Mouse (Mus musculus) megakaryocyte-erythroid progenitor cell, adult 5-6 weeks (primary cell): ENCODE measurements around the gene Prune1. TPM values are rescaled to one million over a fixed set of nuclear protein-coding genes. Genes with fewer than 3 reads are reported as not detected.

Experiments used
- ATAC-seq: replicated peaks from 2 replicates; pipeline ENCODE4 v1.8.0; 2016; ENCODE audit warnings: mild to moderate bottlenecking, inconsistent platforms; ENCODE audit not compliant: severe bottlenecking, poor library complexity, low FRiP score, low TSS enrichment
- total RNA-seq, 2 experiments: library from RNA; stranded (forward) in 1 of 2; stranded (reverse) in 1 of 2; fragments of 200-1000, 215-1000 nt in 1 of 2; fragments of >200 nt in 1 of 2; fragmentation: Nextera tagmentation in 1 of 2; gene quantifications; 2 replicates each; pipeline ENCODE4 v1.2.3; 2014 to 2017

The Prune1 gene
- total RNA-seq, 2 experiments from 2014 or later, result 10.1 to 20.2 TPM

DNA sequence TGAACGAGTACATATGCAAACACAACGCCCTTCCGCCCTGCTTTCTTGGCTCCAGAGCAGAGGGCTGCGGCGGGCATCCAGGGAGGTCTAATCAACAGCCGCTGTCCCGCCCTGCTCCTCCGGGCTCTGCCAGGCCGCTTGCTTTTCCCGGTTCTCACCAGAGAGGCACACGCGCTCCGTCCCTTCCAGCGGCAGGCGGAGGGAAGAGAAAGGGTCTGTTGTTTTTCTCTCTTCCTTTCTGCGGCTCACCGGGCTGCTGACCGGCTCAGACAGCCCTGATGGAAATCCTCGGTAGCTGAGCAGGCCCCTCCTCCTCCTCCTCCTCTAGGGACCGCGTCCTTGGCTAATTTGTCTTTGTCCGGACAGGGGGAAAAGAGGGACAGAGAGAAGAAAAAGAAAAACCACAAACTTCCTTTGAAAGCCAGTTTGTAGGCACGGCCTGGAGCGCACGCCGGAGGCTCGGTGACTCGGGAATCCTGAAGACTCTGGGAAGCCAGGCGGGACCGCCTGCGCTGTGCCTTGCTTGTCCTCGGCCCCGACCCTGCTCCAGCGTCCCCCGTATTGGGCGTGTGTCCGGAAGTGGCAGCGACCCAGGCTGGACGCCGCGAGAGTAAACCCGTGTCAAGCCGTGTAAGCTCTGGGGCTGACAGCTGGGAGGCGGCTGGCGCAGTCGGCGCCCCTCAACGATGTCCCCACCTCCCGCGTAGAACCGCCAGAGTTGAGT, 1.2 kb upstream of the Prune1 start:
- peak; percentile 56 for ATAC-seq

DNA sequence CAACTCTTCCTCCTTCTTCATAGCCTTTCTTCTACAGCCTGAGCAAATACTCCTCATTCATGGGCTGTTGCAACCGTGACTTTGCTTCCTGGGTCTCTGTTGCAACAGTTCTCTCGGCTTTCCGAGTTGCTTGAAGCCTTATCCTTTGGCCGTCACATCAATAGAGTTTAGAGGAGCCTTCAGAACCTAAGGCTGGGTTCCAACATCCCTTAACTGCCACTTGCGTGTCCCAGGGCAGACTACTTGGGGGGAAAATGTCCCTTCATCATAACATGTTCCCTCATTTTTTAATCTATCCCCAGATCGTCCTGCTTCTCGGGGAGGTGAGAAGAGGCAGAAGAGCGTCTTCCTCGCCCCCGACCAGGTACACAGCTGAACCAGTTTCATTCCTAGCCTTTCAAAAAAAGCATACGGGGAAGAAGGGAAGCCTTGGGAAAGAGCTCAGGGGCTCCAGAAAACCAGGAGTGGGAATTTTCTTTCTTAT, 547 bp upstream of the Prune1 start:
- peak; percentile 7; the same call in 1 of the 2 replicates for ATAC-seq

DNA sequence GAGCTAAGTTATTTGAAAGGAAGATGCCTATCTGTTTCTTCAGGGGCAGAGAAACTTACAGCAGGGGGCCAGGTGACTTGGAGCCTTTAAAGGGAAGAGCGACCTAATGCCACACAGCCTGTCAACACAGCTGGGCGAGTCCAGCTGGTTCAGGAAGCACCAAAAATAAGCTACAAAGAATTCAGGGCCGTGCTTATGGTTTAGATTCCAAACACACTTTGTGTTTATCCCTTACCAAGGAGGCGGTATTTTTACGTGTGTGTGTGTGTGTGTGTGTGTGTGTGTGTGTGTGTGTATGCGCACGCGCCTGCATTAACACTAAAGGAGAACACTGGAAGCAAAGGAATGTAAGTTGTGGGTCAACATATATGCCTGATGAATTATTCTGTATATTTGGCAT, 1.1 kb downstream of the Prune1 start:
- ATAC-seq, result no peak

DNA sequence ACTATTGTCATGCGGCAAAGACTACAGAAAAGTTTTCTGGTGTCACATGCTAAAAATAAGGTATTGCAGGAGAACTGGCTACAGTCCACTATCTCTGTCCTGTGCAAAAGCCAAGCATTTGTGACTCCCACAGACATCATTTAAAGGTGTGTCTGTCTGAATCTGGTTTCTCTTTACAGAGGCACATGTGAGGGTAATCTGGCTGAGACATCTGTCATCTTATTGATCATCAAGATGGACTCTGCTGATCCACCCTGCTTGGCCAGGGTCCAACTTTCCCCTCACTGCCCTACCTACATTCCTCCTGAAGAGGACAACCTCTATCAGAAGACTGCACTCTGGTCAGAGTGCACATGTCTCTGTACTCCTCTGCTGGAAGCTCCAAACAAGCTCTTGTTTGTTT, 4.7 kb downstream of the Prune1 start:
- peak; percentile 23; the same call in 1 of the 2 replicates for ATAC-seq

DNA sequence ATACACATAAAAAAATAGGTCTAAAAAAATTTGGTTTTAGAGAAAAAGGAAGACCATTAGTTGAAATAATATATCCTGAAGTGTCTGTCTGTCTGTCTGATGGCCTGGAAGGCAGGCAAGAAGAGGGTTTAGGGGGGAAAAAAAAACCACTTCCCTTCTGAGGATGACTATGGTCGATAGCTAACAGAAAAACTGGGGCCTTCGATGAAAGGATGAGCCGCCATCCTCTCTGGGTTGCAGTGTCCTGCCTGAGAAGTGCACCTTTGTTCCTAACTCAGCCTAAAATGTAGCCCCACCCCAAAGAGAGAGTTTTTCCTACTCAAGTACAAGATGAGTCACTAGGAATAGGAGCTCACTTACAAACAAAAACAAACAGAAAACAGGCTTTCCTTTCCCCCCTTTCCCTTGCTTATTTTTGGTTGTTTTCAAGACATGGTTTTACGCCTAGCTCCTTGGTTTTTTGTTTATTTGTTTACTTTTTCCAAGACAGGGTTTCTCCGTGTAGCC, 5.4 kb downstream of the Prune1 start:
- no peak for ATAC-seq

DNA sequence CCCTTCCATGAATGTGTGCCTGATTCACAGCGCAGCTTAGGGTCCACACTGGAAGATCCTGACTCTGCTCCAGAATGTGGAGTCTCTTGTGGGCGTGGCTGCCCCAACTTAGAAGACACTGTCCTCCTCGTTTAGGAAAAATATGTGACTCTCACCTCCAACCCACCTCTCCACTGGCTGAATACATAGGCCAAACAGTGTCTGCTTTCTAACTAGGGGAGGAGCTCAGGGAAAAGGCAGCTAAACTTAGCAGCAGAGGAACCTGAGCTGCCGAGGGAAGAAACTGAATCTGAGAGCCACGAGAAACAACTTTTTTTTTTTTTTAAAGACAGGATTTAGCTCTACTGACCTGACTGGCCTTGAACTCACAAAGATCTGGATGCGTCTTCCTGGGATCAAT, 6.7 kb downstream of the Prune1 start:
- no peak for ATAC-seq

DNA sequence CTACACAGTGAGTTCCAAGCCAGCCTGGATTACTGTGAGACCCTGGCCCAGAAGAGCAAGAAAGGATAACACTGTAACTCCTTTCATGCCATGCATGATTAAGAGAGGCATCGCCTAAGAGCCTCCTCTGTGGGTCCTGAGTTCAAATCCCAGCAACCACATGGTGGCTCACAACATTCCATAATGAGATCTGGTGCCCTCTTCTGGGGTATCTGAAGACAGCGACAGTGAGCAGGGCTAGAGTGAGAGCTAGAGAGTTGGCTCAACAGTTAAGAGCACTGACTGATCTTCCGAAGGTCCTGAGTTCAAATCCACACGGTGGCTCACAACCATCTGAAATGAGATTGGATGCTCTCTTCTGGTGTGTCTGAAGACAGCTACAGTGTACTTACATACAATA, 7.4 kb downstream of the Prune1 start:
- ATAC-seq, result no peak

DNA sequence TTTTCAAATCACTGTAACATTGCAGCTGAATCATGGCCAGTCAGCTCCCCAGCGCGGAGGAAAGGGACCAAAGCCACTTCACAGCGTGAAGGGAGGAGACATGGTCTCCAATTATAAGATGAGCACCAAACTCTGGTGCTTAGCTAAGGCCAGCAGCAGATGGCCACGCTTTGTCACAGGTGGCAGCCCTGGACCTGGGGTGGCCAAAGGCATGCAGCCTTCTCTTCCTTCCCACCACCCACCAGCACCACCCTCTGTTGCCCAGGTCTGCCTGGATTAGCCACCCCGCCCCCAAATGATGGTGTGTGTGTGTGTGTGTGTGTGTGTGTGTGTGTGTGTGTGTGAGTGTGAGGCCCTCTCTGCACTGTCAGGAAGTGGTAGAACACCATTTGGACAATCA, 8.4 kb downstream of the Prune1 start:
- no peak for ATAC-seq

DNA sequence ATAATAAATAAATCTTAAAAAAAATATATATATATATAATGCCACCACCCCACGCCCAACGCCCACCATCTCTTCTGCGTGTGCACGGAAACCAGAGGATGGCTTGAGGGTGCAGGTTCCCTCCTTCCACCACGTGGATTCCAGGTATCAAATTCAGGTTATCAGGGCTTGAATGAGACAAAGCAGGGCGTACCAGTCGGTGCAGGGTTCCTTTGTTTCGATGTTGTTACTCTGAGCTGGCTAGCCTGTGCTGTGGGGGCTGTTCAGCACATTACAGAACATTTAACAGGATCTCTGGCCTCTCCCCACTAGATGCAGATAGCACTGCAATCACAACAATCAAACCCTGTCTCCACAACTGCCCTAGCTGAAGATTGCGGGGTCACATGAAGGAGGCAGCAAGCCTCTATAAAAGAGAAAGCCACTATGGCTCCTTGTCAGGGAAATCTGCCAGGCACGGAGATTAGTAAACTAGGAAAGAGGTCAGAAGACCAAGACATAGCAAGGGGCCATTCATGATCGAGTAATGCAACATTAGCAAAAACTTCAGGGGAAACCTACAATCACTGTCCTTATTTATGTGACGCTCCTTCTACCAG, 11.0 kb downstream of the Prune1 start:
- no peak for ATAC-seq

DNA sequence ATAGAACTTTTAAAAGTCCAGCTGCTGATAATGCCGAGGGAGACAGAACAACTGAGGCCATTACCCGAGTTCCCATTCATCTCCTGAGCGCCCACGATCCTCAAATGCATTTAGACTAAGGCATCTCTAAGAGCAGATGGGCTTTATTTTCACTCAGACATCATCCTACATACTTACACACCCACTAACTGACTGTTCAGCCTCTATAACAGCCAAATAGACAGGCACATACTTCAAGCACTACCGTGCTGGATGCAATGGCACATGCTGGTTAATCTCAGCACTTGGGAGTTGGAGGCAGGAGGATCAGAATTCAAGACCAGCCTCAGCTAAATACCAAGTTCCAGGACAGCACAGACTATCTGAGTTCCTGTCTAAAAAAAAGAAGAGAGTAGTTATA, 12.1 kb downstream of the Prune1 start:
- ATAC-seq, result no peak

DNA sequence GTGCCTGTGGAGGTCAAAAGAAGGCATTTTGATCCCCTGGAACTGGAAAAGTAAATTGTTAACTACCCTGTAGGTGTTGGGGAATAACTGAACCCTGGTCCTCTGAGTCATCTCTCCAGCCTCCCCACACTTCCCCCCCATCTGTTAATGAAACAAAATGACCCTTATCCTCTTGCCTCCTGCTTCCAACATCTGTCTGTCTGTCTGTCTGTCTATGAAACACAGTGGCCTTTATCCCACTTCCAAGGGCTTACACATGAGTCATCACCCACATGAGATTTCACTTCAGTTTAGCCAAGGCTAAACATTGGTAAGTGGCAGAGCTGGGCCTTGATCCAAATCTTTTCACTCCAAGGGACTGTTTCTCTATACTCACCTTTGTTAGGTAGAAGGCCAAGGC, 14.0 kb downstream of the Prune1 start:
- no peak for ATAC-seq

DNA sequence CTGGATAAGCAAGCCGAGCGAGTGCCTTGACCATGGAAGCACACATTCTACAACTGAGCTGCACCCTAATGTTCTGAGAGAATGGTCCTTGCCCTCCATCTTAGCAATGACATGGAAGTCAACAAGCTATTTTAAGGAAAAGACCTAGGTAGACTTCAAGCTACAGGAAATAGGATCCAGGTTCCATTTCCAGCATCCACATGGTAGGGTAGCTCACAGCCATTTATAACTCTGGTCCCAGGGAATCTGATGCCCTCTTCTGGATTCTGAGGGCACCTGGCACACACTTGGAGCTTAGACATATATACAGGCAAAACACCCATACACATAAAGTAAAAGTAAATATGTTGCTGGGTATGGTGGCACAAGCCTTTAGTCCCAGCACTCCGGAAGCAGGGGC, 15.8 kb downstream of the Prune1 start:
- no peak for ATAC-seq

DNA sequence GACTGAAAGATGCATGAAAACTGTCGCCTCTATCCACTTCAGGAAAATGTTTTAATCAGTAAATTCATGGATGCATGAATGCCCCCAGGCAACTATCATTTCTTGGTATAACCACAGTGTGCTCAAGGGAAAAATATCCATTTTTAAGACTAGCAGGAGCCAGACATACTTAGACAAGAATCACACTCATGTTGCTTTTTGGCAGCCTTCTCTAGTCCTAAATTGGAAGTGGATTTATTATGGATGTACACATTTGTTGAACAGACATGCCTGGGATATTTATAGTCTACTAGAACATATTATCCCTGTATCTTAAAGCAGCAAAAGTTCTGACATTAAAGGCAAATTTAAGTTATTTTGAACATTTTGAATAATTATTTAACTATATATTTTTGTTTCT, 17.2 kb downstream of the Prune1 start:
- no peak for ATAC-seq

DNA sequence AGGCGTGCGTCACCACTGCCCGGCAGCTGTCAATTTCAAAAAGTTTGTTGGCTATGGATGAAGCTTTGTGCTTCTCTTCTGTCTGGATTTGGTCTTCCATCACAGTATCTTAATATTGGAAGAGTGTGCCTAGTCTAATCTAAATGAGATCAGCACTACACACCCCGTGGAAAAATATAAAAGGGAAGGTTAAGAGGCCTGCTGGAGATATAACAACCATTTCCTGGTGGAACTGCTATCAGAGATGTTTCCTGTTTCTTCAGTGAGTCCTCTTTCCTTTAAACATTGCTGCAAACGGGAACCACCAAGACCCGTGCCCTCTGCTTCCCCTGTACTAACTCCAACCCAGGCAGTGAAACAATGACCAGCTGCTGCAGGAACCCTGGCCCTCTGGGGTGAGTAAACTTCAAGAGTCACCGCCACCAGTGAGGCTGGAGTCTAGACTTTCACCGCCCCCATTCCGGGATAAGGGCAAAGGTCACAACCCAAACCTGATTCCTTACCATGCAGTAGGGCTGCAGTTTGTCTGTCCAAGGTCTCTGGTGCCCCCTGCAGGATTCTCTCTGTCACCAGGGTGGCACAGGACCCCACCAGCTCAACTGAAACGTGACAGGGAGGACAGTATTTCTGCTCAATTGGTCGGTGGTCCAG, 18.7 kb downstream of the Prune1 start:
- ATAC-seq, result peak; percentile 86

DNA sequence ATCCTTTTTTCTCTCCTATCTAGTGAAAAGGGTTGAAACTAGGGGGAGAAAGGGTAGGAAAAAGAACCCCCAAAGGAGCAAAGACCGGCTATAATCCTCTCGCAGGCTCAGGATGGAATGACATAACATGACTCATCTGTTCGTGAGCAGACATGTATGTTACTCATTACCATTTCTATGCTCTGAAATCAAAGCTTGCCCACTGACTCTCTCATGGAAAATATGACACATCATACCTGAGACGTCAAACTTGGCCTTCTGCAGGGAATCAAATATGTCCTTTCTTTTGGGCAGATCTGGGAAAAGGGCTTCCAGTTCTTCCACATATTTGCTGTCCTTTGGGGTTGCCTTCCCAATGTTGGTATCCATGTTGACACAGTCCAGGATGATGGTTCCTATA, 19.9 kb downstream of the Prune1 start:
- no peak for ATAC-seq

DNA sequence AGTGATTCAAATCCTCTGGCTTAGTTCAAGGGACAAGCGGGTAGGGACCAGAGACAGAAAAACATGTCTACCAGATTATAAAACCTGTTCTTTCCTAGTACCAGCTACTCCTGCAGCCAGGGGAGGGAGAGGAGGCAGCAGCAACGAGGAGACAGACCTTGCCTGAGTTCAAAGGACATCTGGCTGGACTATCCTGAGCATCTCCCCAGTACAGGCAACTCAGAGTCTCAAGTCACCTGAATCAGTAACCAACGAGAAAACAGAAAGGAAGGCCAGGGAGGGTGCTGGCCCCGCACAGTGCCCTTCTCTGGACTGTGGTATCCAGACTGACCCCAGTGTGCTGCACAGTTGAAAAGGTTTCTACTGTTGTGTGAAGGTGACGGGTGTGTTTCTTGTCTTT, 24.9 kb downstream of the Prune1 start:
- no peak for ATAC-seq

DNA sequence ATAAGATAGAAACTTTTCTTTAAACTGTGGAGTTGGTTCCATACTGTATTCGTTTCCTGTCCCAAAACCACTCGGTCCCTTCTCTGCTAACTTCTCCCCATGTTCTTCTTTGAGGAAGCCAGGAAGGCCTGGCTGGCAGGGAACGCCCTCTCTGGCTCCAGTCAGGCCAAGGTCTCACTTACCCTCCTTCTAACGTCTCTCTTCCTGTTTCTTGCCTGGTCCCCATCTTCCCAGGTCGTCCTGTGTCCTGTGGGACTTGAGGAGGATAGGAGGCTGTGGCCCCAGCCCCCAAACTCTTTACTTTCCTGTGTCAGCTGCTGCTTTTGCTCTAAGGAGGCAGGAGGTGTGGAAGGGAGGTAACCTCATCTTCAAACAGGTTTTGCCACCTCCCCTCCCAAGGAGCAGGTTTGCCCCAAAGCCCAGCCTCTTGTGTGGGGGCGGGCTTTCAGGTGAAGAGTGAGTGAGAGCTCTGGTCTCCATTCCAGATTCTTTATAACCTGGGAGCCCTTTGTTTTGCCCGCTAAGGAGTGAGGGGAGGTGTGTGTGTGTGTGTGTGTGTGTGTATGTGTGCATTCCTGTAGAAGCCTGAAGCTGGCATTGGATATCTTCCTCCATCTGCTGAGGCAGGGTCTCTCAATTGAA, 31.0 kb downstream of the Prune1 start, which contains the start of gene Bnipl:
TSS of gene Bnipl (minus strand) at position 411 of the 642 bp plus-strand sequence.
- no peak for ATAC-seq

DNA sequence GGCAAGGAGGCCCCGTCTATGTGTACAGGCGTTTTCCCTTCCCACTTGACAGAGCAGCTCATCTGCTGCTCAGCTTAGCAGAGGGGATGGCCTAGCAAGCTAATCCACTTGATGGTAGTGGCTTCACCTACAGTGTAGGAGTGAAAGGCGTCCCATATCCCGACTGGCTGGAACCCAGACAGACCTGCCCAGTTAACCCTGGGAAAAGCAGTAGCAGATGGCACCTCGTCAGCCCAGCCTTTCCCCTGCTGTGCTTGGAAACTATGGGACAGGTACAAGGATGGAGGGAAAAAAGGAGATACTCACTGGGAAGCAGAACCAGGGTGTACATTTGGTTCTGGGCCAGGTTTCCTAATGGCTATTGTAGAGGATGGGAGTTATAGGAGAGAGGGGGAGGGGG, 31.5 kb downstream of the Prune1 start:
- no peak for ATAC-seq

DNA sequence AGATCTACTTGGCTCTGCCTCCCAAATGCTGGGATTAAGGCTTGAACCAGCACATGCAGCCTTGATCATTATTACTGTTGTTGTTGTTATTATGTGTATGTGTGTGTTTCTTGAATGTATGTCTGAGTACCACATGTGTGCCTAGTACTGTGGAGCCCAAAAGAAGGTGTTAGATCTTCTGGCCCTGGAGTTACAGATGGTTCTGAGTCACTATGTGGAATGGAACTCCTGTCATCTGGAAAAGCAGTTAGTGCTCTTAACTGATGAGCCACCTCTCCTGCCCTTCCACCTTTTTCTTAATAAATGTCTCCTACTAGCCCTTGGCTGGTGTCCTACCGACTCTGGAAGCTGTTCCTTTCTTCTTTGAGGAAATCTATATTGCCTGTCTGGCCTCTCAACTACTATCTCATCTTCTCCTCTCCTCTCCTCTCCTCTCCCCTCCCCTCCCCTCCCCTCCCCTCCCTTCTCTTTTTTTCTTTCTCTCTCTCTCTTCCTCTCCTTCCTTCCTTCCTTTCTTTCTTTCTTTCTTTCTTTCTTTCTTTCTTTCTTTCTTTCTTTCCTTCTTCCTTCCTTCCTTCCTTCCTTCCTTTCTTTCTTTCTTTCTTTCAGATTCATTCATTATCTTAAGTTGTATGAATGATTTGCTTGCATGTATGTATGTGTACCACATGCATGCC, 34.1 kb downstream of the Prune1 start:
- no peak for ATAC-seq
